Mouse (Mus musculus) left cerebral cortex, adult 2 months (tissue): ENCODE measurements at regions not wholly inside any gene's neighbourhood (a gene's known extent, or its start where the extent isn't known, plus 50 kb on each side); places are given as distances from the start of the nearest gene placed in this dataset.

Experiments
- DNase-seq, 2 experiments: peaks; one replicate each; pipeline ENCODE4 v3.0.0; 2021 to 2022; ENCODE audit warnings: low spot score in 2 of 2, mixed read lengths in 1 of 2; ENCODE audit errors: extremely low spot score in 1 of 2
- H3K27ac ChIP-seq: fragments of 200-600 bp; 2 replicates; pipeline ENCODE4 v1.8.1; 2022
- H3K4me3 ChIP-seq: fragments of 200-600 bp; 2 replicates; pipeline ENCODE4 v1.8.1; 2022
- CTCF ChIP-seq: fragments of 200-600 bp; IDR thresholded peaks from 2 replicates; pipeline ENCODE4 v1.8.1; 2022; ENCODE audit warnings: antibody characterized with exemption, mild to moderate bottlenecking, moderate library complexity
- intact Hi-C: fragments of 180-260 bp; cut with DNase I; formaldehyde crosslinking; loops from one replicate; pipeline ENCODE4 v1.15.1; 2025

- Histone ChIP-seq H3K4me3 (no peak overlapping the region), H3K27ac (no peak overlapping the region)
- no peak for TF ChIP-seq CTCF
- DNase-seq, result no peak
- intact Hi-C loops, result loop anchor here (5.0 kb wide), 1 partner anchor 117 kb away; no protein-coding TSS in a partner anchor
These were observed 75.1 kb upstream of the Itga6 start for GRCm38 (mm10) chr2:71670228-71670790.

- TF ChIP-seq CTCF, result no peak
- DNase-seq, result no peak
- no peak overlapping the region for H3K4me3 ChIP-seq
- no peak overlapping the region for H3K27ac ChIP-seq
- intact Hi-C loops, result loop anchor here (5.0 kb wide), 1 partner anchor 116 kb away; no protein-coding TSS in a partner anchor
These were observed 74.5 kb upstream of the Itga6 start for GRCm38 (mm10) chr2:71670882-71671281.

DNA sequence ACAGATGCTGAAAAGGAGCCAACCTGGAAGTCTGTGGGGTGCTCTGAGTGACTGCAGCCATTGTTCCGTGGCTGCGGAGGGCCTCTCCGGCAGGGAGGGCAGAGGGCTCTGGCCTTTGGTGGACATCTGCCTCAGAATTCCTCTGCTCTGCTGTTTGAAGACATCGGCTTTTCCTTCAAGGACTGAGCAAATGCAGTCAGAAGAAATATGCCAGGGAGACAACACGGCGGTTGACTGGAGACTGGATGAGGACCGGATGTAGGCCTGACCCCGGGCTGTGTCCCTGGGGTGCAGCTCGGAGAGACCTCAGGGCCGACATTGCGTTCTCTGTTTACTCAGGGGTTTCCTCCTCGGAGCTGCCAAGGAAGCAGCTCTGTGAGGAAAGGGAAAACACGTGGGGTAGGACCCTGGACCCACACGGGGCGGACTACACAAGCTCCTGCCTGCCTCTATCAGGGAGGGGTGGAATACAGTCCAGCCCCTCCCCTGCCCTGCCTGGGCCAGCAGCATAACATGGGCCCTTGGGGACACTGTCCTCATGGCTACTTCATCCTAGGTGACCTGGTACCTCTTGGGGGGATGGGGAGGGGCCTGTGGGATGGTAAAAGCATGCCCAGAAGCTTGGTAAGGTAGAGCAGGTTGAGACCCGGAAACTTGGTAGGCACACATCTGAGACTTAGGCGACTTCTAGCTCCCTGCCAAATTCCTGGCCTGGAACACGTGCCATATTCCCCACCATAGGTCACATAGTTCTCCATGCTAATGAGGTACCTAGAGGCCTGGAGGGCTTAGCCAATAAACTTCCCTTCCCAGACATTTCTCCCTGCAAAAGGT is 72.1 kb upstream of the Itga6 start:
- Histone ChIP-seq H3K27ac (peak overlapping the region; percentile 64), H3K4me3 (no peak overlapping the region)
- no peak for DNase-seq
- TF ChIP-seq CTCF, result no peak
- intact Hi-C loops, result loop anchor here (5.0 kb wide), 1 partner anchor 114 kb away; no protein-coding TSS in a partner anchor

DNA sequence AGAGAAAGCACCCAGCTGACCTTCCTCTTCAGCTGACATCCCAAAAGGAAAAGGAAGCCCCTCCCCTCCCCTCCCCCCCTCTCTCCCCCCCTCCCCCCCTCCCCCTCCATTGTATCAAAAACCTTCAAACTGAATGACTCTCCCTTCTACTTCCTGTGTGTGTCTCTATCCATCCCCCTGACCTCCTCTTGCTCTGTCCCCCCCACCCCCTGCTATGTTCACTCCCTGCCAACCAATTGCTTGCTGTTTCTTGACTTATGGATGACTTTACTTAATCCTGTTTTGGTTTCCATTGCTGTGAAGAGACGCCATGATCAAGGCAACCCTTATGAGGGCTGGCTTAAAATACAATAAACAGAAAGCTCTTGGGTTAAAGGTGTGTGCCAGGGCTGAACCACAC is 64.7 kb upstream of the Itga6 start:
- Histone ChIP-seq H3K4me3 (no peak overlapping the region), H3K27ac (no peak overlapping the region)
- DNase-seq, result no peak
- no peak for TF ChIP-seq CTCF
- intact Hi-C loops, result no loop called here

DNA sequence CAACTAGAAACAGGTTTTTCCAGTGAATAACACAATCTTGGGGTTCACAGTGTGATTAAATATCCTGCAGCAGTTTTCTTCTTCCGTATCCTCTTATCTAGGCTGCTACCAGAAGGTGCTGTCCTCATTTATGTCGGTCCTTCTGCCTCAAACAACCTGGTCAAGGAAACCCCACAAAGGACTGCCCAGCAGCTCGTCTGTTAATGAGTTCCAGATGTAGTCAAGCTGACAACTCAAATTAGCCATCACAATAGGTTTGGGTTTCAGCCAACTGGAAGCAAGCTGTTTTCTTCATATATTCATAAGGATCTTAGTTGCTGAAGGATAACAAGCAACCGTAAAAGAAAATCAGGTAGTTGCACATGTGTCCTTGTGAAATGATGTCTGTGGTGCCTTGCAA is 64.3 kb upstream of the Itga6 start:
- no peak overlapping the region for H3K4me3 ChIP-seq
- TF ChIP-seq CTCF, result no peak
- no peak overlapping the region for H3K27ac ChIP-seq
- intact Hi-C loops, result no loop called here
- DNase-seq, result no peak

- no peak for TF ChIP-seq CTCF
- intact Hi-C loops, result no loop called here
These were observed 62.0 kb upstream of the Itga6 start for GRCm38 (mm10) chr2:71683375-71683774.

GRCm38 (mm10) chr2:71685239-71685638 is 60.2 kb upstream of the Itga6 start:
- Histone ChIP-seq H3K4me3 (no peak overlapping the region), H3K27ac (no peak overlapping the region)
- intact Hi-C loops, result no loop called here
- no peak for TF ChIP-seq CTCF
- no peak for DNase-seq

More at GRCm38 (mm10) chr2:71683375-71683774, 62.0 kb upstream of the Itga6 start:
- Histone ChIP-seq H3K27ac (no peak overlapping the region), H3K4me3 (no peak overlapping the region)
- DNase-seq, result no peak

- intact Hi-C loops, result no loop called here
- DNase-seq, result no peak
- TF ChIP-seq CTCF, result no peak
- Histone ChIP-seq H3K4me3 (no peak overlapping the region), H3K27ac (no peak overlapping the region)
These were observed 56.4 kb upstream of the Itga6 start for GRCm38 (mm10) chr2:71689041-71689440.

GRCm38 (mm10) chr2:71690277-71691161 is 54.9 kb upstream of the Itga6 start:
- H3K27ac ChIP-seq, result peak overlapping the region; percentile 19; the same call in 1 of the 2 replicates
- intact Hi-C loops, result no loop called here
- H3K4me3 ChIP-seq, result no peak overlapping the region
- peak in 1 of 2 experiments; percentile 20 for DNase-seq
- TF ChIP-seq CTCF, result no peak

DNA sequence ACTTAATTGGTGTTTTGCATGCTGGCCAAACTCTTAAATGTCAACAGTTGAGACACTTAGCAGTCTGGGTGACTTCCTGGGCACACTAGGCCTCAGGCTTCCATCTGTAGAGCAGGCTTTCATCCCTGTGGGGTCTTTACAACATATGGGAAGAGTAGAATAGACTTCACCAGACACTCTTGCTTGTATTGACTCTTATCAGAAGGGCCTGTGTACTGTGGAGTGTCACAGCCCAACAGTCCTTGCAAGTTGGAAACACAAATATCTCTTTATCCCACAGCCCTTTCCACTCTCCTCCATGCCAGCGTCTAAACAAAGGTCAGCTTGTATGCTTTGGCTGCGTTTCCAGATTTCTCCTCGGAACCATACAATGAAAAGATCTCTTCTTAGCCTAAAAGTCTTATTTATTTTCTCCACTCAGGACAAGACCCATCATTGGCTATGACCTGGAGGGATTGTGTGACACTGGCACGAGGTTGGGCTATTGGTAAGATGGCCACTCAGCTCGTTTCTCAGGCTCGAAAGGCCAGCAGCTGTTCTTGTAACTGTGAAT is 50.6 kb upstream of the Itga6 start:
- Histone ChIP-seq H3K4me3 (no peak overlapping the region), H3K27ac (no peak overlapping the region)
- intact Hi-C loops, result no loop called here
- TF ChIP-seq CTCF, result no peak
- DNase-seq, result no peak
